Mouse (Mus musculus) lung, adult 2 months (tissue): ENCODE measurements around the gene Enho. TPM values are rescaled to one million over a fixed set of nuclear protein-coding genes. Genes with fewer than 3 reads are reported as not detected.

ENCODE experiments used
- DNase-seq: peaks from one replicate; pipeline ENCODE4 v3.0.0; 2022
- H3K4me1 ChIP-seq: fragments of 200-500 bp; 2 replicates; pipeline ENCODE4 v1.6.1; 2011; ENCODE audit warnings: low read length; ENCODE audit not compliant: control insufficient read depth, insufficient read depth
- H3K4me3 ChIP-seq: fragments of 200-500 bp; replicated peaks from 2 replicates; pipeline ENCODE3; 2011; ENCODE audit warnings: low read depth, mild to moderate bottlenecking, control low read depth, low read length; ENCODE audit errors: extremely low read depth
- CTCF ChIP-seq: fragments of 200-500 bp; IDR thresholded peaks from 2 replicates; pipeline ENCODE4 v1.5.1; 2011; ENCODE audit warnings: mild to moderate bottlenecking, low read length, control low read depth; ENCODE audit not compliant: insufficient read depth
- POLR2A ChIP-seq: fragments of 200-500 bp; IDR thresholded peaks from 2 replicates; pipeline ENCODE4 v1.6.1; 2011; ENCODE audit warnings: low read depth, mild to moderate bottlenecking, control low read depth, low read length, borderline replicate concordance; ENCODE audit errors: extremely low read depth
- WGBS: fragments of 180-500 bp; shearing (Covaris S2); methylation state at CpG from one replicate; pipeline ENCODE4 v1.1.7; 2018; 5-methylcytosine and 5-hydroxymethylcytosine counted together
- polyA plus RNA-seq: library from polyadenylated mRNA; depleted of rRNA; stranded (reverse); fragments of >200 nt; gene quantifications from 2 replicates; pipeline ENCODE4 v1.2.3, GENCODE M21; 2012

Enho gene
- polyA plus RNA-seq, 1 experiment: 36.4 TPM

DNA sequence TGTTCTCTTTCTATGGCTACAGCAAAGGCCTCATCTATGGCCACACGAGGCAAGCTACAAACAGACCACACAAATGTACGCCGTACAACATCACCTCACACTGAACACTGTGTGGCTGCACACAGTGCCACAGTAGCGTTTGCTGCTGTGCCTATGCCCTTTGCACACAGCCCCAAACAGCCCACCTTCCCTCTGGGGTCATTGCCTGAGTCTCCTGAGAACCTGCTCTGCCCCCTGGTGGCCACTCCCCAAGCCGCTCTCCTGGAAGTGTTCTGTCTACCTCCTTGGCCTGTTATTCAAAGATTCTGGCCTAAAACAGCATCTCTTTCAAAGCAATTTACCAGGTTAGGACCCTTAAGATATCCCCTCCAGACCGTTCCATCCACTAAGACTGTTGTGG lies 13.2 kb upstream of the Enho start:
- H3K4me1 ChIP-seq: no peaks in the 10 kb centered on the region
- peak; percentile 68 for DNase-seq
- no peak overlapping the region for H3K4me3 ChIP-seq
- whole genome bisulfite sequencing: 52% methylated on average over 6 of the region's 6 CpGs
- TF ChIP-seq POLR2A (no peak), CTCF (peak; percentile 69)

GRCm38 (mm10) chr4:41648627-41649026 lies 8.5 kb upstream of the Enho start:
- Histone ChIP-seq H3K4me1 (no peaks in the 10 kb centered on the region), H3K4me3 (no peak overlapping the region)
- WGBS: 65% methylated on average over 7 of the region's 7 CpGs
- no peak for TF ChIP-seq POLR2A
- TF ChIP-seq CTCF: no peak
- no peak for DNase-seq

- no peak for TF ChIP-seq POLR2A
- no peak for TF ChIP-seq CTCF
- no peak for DNase-seq
- Histone ChIP-seq H3K4me1 (no peaks in the 10 kb centered on the region), H3K4me3 (no peak overlapping the region)
- WGBS: 71% methylated on average over 4 of the region's 4 CpGs
Observed at GRCm38 (mm10) chr4:41648157-41648556, 8.0 kb upstream of the Enho start.

DNA sequence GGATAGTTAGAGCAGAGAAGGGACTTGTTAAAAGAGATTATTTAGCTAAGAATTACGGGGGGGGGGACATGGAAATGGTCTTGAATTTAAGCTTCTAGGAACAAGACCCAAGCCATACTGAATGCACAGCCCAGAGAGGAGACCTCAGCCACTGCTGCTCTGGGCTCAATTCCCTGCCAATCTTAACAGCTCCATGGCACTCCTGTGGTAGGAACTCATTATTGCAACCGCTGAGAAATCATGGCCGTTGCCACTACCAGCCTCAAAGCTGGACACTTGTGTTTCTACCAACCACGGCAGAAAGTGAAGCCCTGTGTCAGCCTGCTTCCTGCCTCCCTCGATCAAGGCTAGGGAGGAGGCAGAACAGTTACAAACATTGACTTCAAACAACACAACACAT lies 5.4 kb upstream of the Enho start:
- H3K4me1 ChIP-seq: no peaks in the 10 kb centered on the region
- TF ChIP-seq CTCF (peak; percentile 48), POLR2A (no peak)
- no peak for DNase-seq
- WGBS: 5% methylated on average over 5 of the region's 5 CpGs
- no peak overlapping the region for H3K4me3 ChIP-seq

DNA sequence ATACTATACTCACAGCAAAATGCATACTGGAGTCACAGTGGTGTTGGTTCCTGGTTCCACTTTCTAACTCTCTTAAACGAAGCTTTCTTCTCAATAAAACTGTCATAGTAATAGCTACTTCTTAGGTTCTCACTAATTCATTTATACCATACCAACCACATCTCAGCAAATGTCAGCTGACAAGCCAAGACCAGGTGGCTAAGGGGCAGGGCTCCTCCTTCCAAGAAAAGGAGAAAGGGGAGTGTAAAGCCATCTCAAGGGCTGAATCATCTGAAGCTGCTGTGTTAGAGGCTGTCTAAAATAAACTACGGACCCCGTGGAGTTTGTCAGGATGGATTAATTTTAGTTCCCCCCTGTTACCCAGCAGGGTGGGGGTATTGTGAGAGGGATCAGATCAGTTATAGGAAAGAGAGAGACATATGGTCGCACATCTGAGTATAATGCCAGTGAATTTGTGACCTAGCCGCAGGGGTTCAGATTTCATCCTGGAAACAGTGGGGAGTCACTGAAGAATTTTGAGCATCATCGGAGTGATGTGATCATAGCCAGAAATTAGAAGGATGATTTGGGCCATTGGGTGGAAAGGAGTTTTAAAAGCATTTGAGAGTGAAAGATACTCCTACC lies 1.2 kb upstream of the Enho start:
- Histone ChIP-seq H3K4me1 (no peaks in the 10 kb centered on the region; the same call in 1 of the 2 replicates), H3K4me3 (no peak overlapping the region)
- no peak for DNase-seq
- WGBS: 86% methylated on average over 6 of the region's 6 CpGs
- no peak for TF ChIP-seq POLR2A
- no peak for TF ChIP-seq CTCF

DNA sequence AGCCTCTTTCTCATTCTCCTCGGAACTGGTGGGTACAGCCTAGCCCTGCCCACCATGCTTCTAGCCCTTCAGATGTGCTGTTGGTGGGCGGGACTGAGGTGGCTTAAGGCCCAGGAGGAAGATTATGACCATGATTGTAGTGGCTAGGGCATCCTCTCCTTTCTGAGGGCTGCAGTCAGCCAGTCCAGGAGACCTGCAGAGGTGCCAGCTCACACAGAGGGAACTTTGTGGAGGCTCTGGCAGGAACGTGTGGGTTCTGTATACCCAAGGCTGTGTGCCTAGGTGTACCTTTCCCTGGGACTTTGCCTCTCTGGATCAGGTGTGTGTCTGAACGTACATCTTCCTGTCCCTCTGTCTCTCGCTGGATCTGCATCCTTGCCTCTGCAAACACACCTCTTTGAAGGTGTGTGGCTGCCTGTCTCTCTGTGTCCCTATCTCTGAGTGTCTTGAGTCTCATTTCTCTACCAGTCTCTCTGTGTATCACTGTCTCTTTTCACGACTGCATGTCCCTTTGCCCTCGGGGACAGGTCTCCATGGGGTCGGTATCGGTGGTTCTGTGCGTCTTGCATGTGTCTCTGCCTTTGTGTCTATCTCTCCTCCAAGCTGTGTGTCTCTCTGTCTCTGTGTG lies 796 bp downstream of the Enho start:
- Histone ChIP-seq H3K4me1 (no peaks in the 10 kb centered on the region; the same call in 1 of the 2 replicates), H3K4me3 (peak overlapping the region; percentile 65)
- 36% methylated on average over 10 of the region's 10 CpGs for WGBS
- TF ChIP-seq CTCF: no peak
- TF ChIP-seq POLR2A: 0 out of 2 replicates have a peak, but pooled peaks have one; percentile 8
- DNase-seq: no peak

DNA sequence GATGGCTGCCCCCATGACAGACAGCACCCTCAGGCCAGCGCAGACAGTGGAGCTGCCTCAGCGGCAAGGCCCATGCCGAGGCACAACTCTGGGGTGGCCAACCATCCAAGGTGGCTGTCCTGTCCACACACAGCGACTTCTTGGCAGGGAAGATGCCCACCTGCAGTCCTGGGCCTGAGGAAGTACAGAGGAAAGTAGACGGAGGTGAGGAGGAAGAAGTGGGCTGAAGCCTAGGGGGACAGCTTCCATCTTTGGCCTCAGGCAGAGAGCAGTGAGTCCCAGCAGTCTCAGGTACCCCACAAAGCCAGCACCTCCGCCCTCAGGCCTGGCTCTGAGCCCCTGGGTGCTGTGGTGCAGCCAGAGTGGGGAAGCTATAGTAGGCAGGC lies 1.3 kb downstream of the Enho start:
- no peaks in the 10 kb centered on the region; the same call in 1 of the 2 replicates for H3K4me1 ChIP-seq
- DNase-seq: no peak
- no peak overlapping the region for H3K4me3 ChIP-seq
- TF ChIP-seq CTCF: no peak
- no peak for TF ChIP-seq POLR2A
- 92% methylated on average over 6 of the region's 6 CpGs for WGBS

- Histone ChIP-seq H3K4me1 (no peaks in the 10 kb centered on the region; the same call in 1 of the 2 replicates), H3K4me3 (no peak overlapping the region)
- no peak for TF ChIP-seq CTCF
- TF ChIP-seq POLR2A: no peak
- WGBS: 92% methylated on average over 10 of the region's 10 CpGs
- no peak for DNase-seq
Observed at GRCm38 (mm10) chr4:41638186-41638731, 1.9 kb downstream of the Enho start.

DNA sequence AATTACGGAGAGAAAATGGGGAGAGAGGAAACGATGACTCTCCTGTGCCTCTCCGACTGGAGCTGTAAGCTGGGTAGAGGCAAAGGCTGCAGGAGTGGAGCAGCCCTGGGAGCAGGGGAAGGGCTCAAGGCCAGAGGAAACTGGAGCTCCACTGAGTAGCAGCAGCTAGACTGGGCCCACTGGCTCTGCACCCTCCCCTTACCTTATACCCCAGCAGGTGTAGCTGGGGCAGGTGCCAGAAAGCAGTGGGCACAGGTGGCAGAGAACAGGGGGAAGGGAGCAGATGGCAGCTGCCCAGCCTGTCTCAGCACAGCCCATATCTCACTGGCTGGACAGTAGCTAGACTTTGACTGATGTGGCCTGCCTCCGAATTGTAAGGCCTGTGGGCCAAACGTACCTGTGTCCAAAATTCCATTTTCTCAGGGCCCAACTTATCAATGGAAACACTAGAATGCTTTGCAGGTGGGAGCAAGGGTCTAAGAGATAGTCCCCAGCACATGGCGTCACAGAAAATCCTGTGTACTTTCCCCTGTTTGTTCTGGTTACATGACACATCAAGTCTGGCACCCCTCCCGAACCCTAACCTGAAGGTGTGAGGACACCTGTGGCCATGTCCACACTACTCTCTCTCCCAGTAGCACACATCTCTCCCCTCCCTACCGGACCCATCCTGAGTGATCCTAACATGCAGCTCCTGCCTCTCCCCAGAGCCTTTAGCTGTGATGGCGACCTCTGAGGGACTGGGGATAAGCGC lies 3.1 kb downstream of the Enho start:
- no peak overlapping the region for H3K4me3 ChIP-seq
- H3K4me1 ChIP-seq: peaks cover 3% of the 10 kb centered on the region
- TF ChIP-seq POLR2A: no peak
- TF ChIP-seq CTCF: no peak
- DNase-seq: no peak
- 72% methylated on average over 10 of the region's 10 CpGs for WGBS

- 42% methylated on average over 7 of the region's 7 CpGs for WGBS
- H3K4me3 ChIP-seq: no peak overlapping the region
- no peak for DNase-seq
- peaks cover 3% of the 10 kb centered on the region for H3K4me1 ChIP-seq
- TF ChIP-seq POLR2A (no peak), CTCF (no peak)
Observed at GRCm38 (mm10) chr4:41636366-41636765, 3.8 kb downstream of the Enho start.
